Mouse (Mus musculus): ENCODE data around the gene Dzip3. TPM values are rescaled to one million over a fixed set of nuclear protein-coding genes. Genes with fewer than 3 reads are reported as not detected.

Dzip3 gene
- polyA plus RNA-seq, 1 experiment from 2014 or later = 25.6 TPM

GRCm38 (mm10) chr16:48973548-48973947 lies 20.4 kb downstream of the Dzip3 start:
- no peak for DNase-seq (ENCODE audit: low spot score)
- Histone ChIP-seq H3K4me1 (replicated peaks) (no peaks in the 10 kb centered on the region), H3K4me3 (no peak overlapping the region), H3K36me3 (peaks cover 64% of the 10 kb centered on the region), H3K27ac (no peak overlapping the region), H3K9me3 (no peaks in the 10 kb centered on the region), H3K27me3 (ENCODE audit: insufficient read depth, poor library complexity, severe bottlenecking) (no peaks in the 10 kb centered on the region)
- 95% methylated on average over 1 of the region's 1 CpGs for WGBS

GRCm38 (mm10) chr16:48972996-48973395 lies 21.0 kb downstream of the Dzip3 start:
- 97% methylated on average over 2 of the region's 2 CpGs for WGBS
- no peaks in the 10 kb centered on the region for H3K4me1 ChIP-seq (replicated peaks)
- no peak overlapping the region for H3K4me3 ChIP-seq
- no peaks in the 10 kb centered on the region for H3K27me3 ChIP-seq (ENCODE audit: insufficient read depth, poor library complexity, severe bottlenecking)
- peaks cover 58% of the 10 kb centered on the region for H3K36me3 ChIP-seq
- no peak overlapping the region for H3K27ac ChIP-seq
- DNase-seq (ENCODE audit: low spot score) = no peak
- H3K9me3 ChIP-seq = no peaks in the 10 kb centered on the region

GRCm38 (mm10) chr16:48941805-48942204 lies 52.2 kb downstream of the Dzip3 start:
- Histone ChIP-seq H3K9me3 (no peaks in the 10 kb centered on the region), H3K27ac (no peak overlapping the region), H3K4me3 (no peak overlapping the region), H3K4me1 (replicated peaks) (no peaks in the 10 kb centered on the region), H3K27me3 (ENCODE audit: insufficient read depth, poor library complexity, severe bottlenecking) (no peaks in the 10 kb centered on the region), H3K36me3 (peaks cover 64% of the 10 kb centered on the region)
- no peak for DNase-seq (ENCODE audit: low spot score)
- 70% methylated on average over 1 of the region's 1 CpGs for WGBS

- Histone ChIP-seq H3K36me3 (peaks cover 77% of the 10 kb centered on the region), H3K27ac (no peak overlapping the region), H3K4me1 (replicated peaks) (no peaks in the 10 kb centered on the region), H3K9me3 (no peaks in the 10 kb centered on the region), H3K27me3 (ENCODE audit: insufficient read depth, poor library complexity, severe bottlenecking) (no peaks in the 10 kb centered on the region), H3K4me3 (no peak overlapping the region)
- DNase-seq (ENCODE audit: low spot score) = no peak
- WGBS = 95% methylated on average over 1 of the region's 1 CpGs
Measured at GRCm38 (mm10) chr16:48923724-48924123, 70.2 kb downstream of the Dzip3 start.

GRCm38 (mm10) chr16:48913206-48913605 lies 80.8 kb downstream of the Dzip3 start:
- no peaks in the 10 kb centered on the region for H3K27me3 ChIP-seq (ENCODE audit: insufficient read depth, poor library complexity, severe bottlenecking)
- no peaks in the 10 kb centered on the region for H3K4me1 ChIP-seq (replicated peaks)
- 96% methylated on average over 3 of the region's 3 CpGs for WGBS
- H3K9me3 ChIP-seq = no peaks in the 10 kb centered on the region
- H3K4me3 ChIP-seq = no peak overlapping the region
- DNase-seq (ENCODE audit: low spot score) = no peak
- H3K36me3 ChIP-seq = no peaks in the 10 kb centered on the region
- no peak overlapping the region for H3K27ac ChIP-seq

GRCm38 (mm10) chr16:48911184-48911583 lies 82.8 kb downstream of the Dzip3 start:
- no peaks in the 10 kb centered on the region for H3K27me3 ChIP-seq (ENCODE audit: insufficient read depth, poor library complexity, severe bottlenecking)
- H3K36me3 ChIP-seq = no peaks in the 10 kb centered on the region
- no peaks in the 10 kb centered on the region for H3K9me3 ChIP-seq
- H3K27ac ChIP-seq = no peak overlapping the region
- no peaks in the 10 kb centered on the region for H3K4me1 ChIP-seq (replicated peaks)
- 96% methylated on average over 1 of the region's 1 CpGs for WGBS
- no peak overlapping the region for H3K4me3 ChIP-seq
- no peak for DNase-seq (ENCODE audit: low spot score)

- DNase-seq (ENCODE audit: low spot score) = no peak
- no peak overlapping the region for H3K4me3 ChIP-seq
- no peaks in the 10 kb centered on the region for H3K4me1 ChIP-seq (replicated peaks)
- WGBS = 83% methylated on average over 1 of the region's 1 CpGs
- no peaks in the 10 kb centered on the region for H3K9me3 ChIP-seq
- H3K27me3 ChIP-seq (ENCODE audit: insufficient read depth, poor library complexity, severe bottlenecking) = no peaks in the 10 kb centered on the region
- H3K27ac ChIP-seq = no peak overlapping the region
- H3K36me3 ChIP-seq = no peaks in the 10 kb centered on the region
Measured at GRCm38 (mm10) chr16:48899868-48900267, 94.1 kb downstream of the Dzip3 start.

GRCm38 (mm10) chr16:48890733-48891132 lies 103.2 kb downstream of the Dzip3 start:
- Histone ChIP-seq H3K9me3 (no peaks in the 10 kb centered on the region; the same call in 1 of the 2 replicates), H3K4me1 (replicated peaks) (no peaks in the 10 kb centered on the region), H3K36me3 (no peaks in the 10 kb centered on the region), H3K27me3 (ENCODE audit: insufficient read depth, poor library complexity, severe bottlenecking) (no peaks in the 10 kb centered on the region), H3K4me3 (no peak overlapping the region), H3K27ac (no peak overlapping the region)
- no peak for DNase-seq (ENCODE audit: low spot score)
- WGBS = 78% methylated on average over 2 of the region's 2 CpGs

Other genes starting within 250 kb of the Dzip3 start
- gene Trat1, start 222.1 kb downstream of the Dzip3 start, polyA plus RNA-seq (2016; fragmentation: Nextera tagmentation; extraction: Ambion mirVana) = not detected in 2 replicates
- not detected in 2 replicates for gene Retnlb, start 177.3 kb downstream of the Dzip3 start, polyA plus RNA-seq (2016; fragmentation: Nextera tagmentation; extraction: Ambion mirVana)
- not detected in 2 replicates for gene Retnla, start 151.6 kb downstream of the Dzip3 start, polyA plus RNA-seq (2016; fragmentation: Nextera tagmentation; extraction: Ambion mirVana)
- gene Retnlg, start 121.5 kb downstream of the Dzip3 start, polyA plus RNA-seq (2016; fragmentation: Nextera tagmentation; extraction: Ambion mirVana) = not detected in 2 replicates
- 32.7 and 43.2 TPM in 2 replicates for gene Cip2a, start within 50 bp of the Dzip3 start, polyA plus RNA-seq (2016; fragmentation: Nextera tagmentation; extraction: Ambion mirVana)
- not detected in 2 replicates for gene Myh15, start 63.3 kb upstream of the Dzip3 start, polyA plus RNA-seq (2016; fragmentation: Nextera tagmentation; extraction: Ambion mirVana)

Data from hindbrain, embryonic 10.5 days (tissue).